Mouse (Mus musculus) small intestine, adult 2 months (tissue): ENCODE measurements around the gene Rpl29.

Experiments
- CTCF ChIP-seq: fragments of 200-500 bp; IDR thresholded peaks from 2 replicates; pipeline ENCODE4 v1.5.1; 2012; ENCODE audit warnings: low read depth, mild to moderate bottlenecking, control low read depth, inconsistent platforms, low read length, moderate library complexity, mixed read lengths; ENCODE audit not compliant: insufficient replicate concordance, insufficient read length; ENCODE audit errors: extremely low read depth
- POLR2A ChIP-seq: fragments of 200-500 bp; IDR thresholded peaks from 2 replicates; pipeline ENCODE4 v1.6.1; 2012; ENCODE audit warnings: low read depth, mild to moderate bottlenecking, control low read depth, inconsistent platforms, low read length, moderate library complexity

- TF ChIP-seq CTCF (no peak), POLR2A (no peak)
These were observed 42.9 kb upstream of the Rpl29 start for GRCm38 (mm10) chr9:106386181-106386864.
